Comparison of ENCODE assay signal across 8 mouse cellular contexts in genomic region chr4:150570793-150571192, GRCm38 (mm10).
DNase-seq lines count a peak whose midpoint lies in the region; ATAC-seq and TF ChIP-seq lines count a peak whose summit lies in the region.

No protein-coding gene starts in this region.

- peaks cover 30% of the 10 kb centered on the region for H3K36me3 ChIP-seq in C2C12 (ENCODE audit: control insufficient read depth, insufficient read depth)
- H3K36me3 ChIP-seq in heart, embryonic 15.5 days = peaks cover 6% of the 10 kb centered on the region; the same call in 1 of the 2 replicates
- 0 out of 2 replicates have a peak, but pooled peaks cover 6% of the 10 kb centered on the region for H3K36me3 ChIP-seq in liver, embryonic 15.5 days (replicated peaks)

- H3ac ChIP-seq in C2C12 (ENCODE audit: control insufficient read depth, insufficient read length, low read depth) = no peak overlapping the region

- peak overlapping the region; percentile 88; the same call in 1 of the 2 replicates for H3K9ac ChIP-seq in heart, embryonic 15.5 days
- H3K9ac ChIP-seq in liver, embryonic 15.5 days = no peak overlapping the region

- H3K4me2 ChIP-seq in heart, embryonic 15.5 days = peak overlapping the region; percentile 81
- peak overlapping the region; percentile 94 for H3K4me2 ChIP-seq in liver, embryonic 15.5 days

- no peak for ATAC-seq in heart, embryonic 15.5 days (replicated peaks; ENCODE audit: insufficient number of reproducible peaks, insufficient read depth, low FRiP score, low read depth)
- no peak for ATAC-seq in liver, embryonic 15.5 days (ENCODE audit: insufficient read depth)

- peak overlapping the region; percentile 99 for H3K4me3 ChIP-seq in gastrocnemius, adult 2 months
- H3K4me3 ChIP-seq in C2C12 (ENCODE audit: insufficient read depth, poor library complexity, severe bottlenecking) = peak overlapping the region; percentile 86
- H3K4me3 ChIP-seq in heart, embryonic 15.5 days = peak overlapping the region; percentile 88
- H3K4me3 ChIP-seq in liver, embryonic 15.5 days (replicated peaks) = peak overlapping the region; percentile 95

- no peaks in the 10 kb centered on the region for H3K9me3 ChIP-seq in heart, embryonic 15.5 days (replicated peaks)
- no peaks in the 10 kb centered on the region for H3K9me3 ChIP-seq in liver, embryonic 15.5 days (replicated peaks)

- WGBS in heart, embryonic 15.5 days = 38% methylated on average over 2 of the region's 2 CpGs
- 51% methylated on average over 2 of the region's 2 CpGs for WGBS in liver, embryonic 15.5 days (ENCODE audit: insufficient replicate concordance)

- H3K27ac ChIP-seq in gastrocnemius, adult 2 months = peak overlapping the region; percentile 98
- H3K27ac ChIP-seq in heart, embryonic 15.5 days = peak overlapping the region; percentile 93
- no peak overlapping the region for H3K27ac ChIP-seq in liver, embryonic 15.5 days (replicated peaks)

- H3K79me2 ChIP-seq in C2C12 (ENCODE audit: control insufficient read depth, insufficient read depth) = peaks cover 62% of the 10 kb centered on the region

- intact Hi-C loops in gastrocnemius, adult 2 months (cut with DNase I) = loop anchor here (5.0 kb wide), 1 partner anchor 47 kb away; no protein-coding TSS in a partner anchor
- intact Hi-C loops in gastrocnemius, postnatal 14 days (cut with DNase I; ENCODE audit: low total_unique reads) = no loop called here

- no peaks in the 10 kb centered on the region for H3K27me3 ChIP-seq in C2C12 (ENCODE audit: control insufficient read depth, insufficient read depth, insufficient read length)
- no peaks in the 10 kb centered on the region for H3K27me3 ChIP-seq in heart, embryonic 15.5 days
- H3K27me3 ChIP-seq in liver, embryonic 15.5 days = no peaks in the 10 kb centered on the region

- peaks cover 34% of the 10 kb centered on the region for H3K79me3 ChIP-seq in C2C12 (ENCODE audit: low read depth)

- H3K4me1 ChIP-seq in heart, embryonic 15.5 days (replicated peaks) = peaks cover 41% of the 10 kb centered on the region
- H3K4me1 ChIP-seq in liver, embryonic 15.5 days (replicated peaks) = peaks cover 80% of the 10 kb centered on the region

- TF ChIP-seq CTCF in gastrocnemius, adult 2 months (IDR thresholded peaks at IDR 0.05) = no peak
- no peak for TF ChIP-seq CTCF in C2C12 (IDR thresholded peaks at IDR 0.05; ENCODE audit: control insufficient read depth, insufficient read depth, insufficient read length)

- DNase-seq in gastrocnemius, adult 2 months = no peak
- DNase-seq in gastrocnemius, postnatal 14 days = no peak
- DNase-seq in thymus, postnatal 36 days = no peak
- DNase-seq in cerebellum, adult 9-11 months = no peak
- DNase-seq in testis, postnatal 14 days (ENCODE audit: low spot score) = no peak

TF ChIP-seq in C2C12, 6 proteins besides CTCF, POLR2A, EP300 and RAD21:
- no peak for TF ChIP-seq FOSL1 (IDR thresholded peaks at IDR 0.05; ENCODE audit: insufficient read depth, low read length, poor library complexity, severe bottlenecking)
- no peak for TF ChIP-seq USF1 (IDR thresholded peaks at IDR 0.05; ENCODE audit: low read depth)
- TF ChIP-seq CEBPB (IDR thresholded peaks at IDR 0.05; ENCODE audit: low read depth) = no peak
- no peak for TF ChIP-seq MYOG (IDR thresholded peaks at IDR 0.05; ENCODE audit: control insufficient read depth, extremely low read depth, insufficient read length)
- no peak for TF ChIP-seq MAX (IDR thresholded peaks at IDR 0.05)
- TF ChIP-seq MYOD1 (IDR thresholded peaks at IDR 0.05; ENCODE audit: control insufficient read depth, insufficient read length, low read depth) = no peak
